Mouse (Mus musculus) hindbrain, embryonic 10.5 days (tissue): Measurements from ENCODE around the gene Tsc22d4. TPM values are rescaled to one million over a fixed set of nuclear protein-coding genes. Genes with fewer than 3 reads are reported as not detected.

Source experiments
- DNase-seq: peaks from one replicate; pipeline ENCODE4 v3.0.0-alpha.2; 2017; ENCODE audit warnings: low spot score
- H3K27ac ChIP-seq: fragments of 300-500 bp; sonication (generic); 2 replicates; pipeline ENCODE4 v1.5.1; 2016; ENCODE audit warnings: mild to moderate bottlenecking, moderate library complexity
- H3K27me3 ChIP-seq: fragments of 300-500 bp; sonication (generic); 2 replicates; pipeline ENCODE4 v1.6.1; 2016; ENCODE audit warnings: mild to moderate bottlenecking; ENCODE audit not compliant: poor library complexity, insufficient read depth, severe bottlenecking
- H3K36me3 ChIP-seq: fragments of 300-500 bp; sonication (generic); 2 replicates; pipeline ENCODE4 v1.6.1; 2016; ENCODE audit warnings: mild to moderate bottlenecking, moderate library complexity
- H3K4me1 ChIP-seq: fragments of 300-500 bp; sonication (generic); replicated peaks from 2 replicates; pipeline ENCODE4 v1.6.1; 2016; ENCODE audit warnings: mild to moderate bottlenecking
- H3K4me3 ChIP-seq: fragments of 300-500 bp; sonication (generic); 2 replicates; pipeline ENCODE4 v1.5.1; 2016; ENCODE audit warnings: mild to moderate bottlenecking, moderate library complexity
- H3K9me3 ChIP-seq: fragments of 300-500 bp; sonication (generic); 2 replicates; pipeline ENCODE4 v1.6.1; 2016; ENCODE audit warnings: mild to moderate bottlenecking, moderate library complexity
- WGBS: fragments of 180-500 bp; shearing (Covaris S2); methylation state at CpG from one replicate; pipeline ENCODE4 v1.1.7; 2016; 5-methylcytosine and 5-hydroxymethylcytosine counted together
- polyA plus RNA-seq: library from polyadenylated mRNA; unstranded; fragments of >200 nt; fragmentation: Nextera tagmentation; extraction: Ambion mirVana; gene quantifications from 2 replicates; pipeline ENCODE4 v1.2.1, GENCODE M21; 2016

Gene Tsc22d4
- polyA plus RNA-seq, 1 experiment from 2014 or later: 86.0 TPM

GRCm38 (mm10) chr5:137778635-137779034, 33.1 kb downstream of the Tsc22d4 start, which contains the start of gene Ppp1r35:
Gene Ppp1r35, plus strand, starts transcription at chr5:137778849.
- WGBS: under 1% methylated on average over 31 of the region's 31 CpGs

GRCm38 (mm10) chr5:137779053-137779933, 33.8 kb downstream of the Tsc22d4 start:
- under 1% methylated on average over 83 of the region's 83 CpGs for WGBS

More at GRCm38 (mm10) chr5:137778635-137779034, 33.1 kb downstream of the Tsc22d4 start, which contains the start of gene Ppp1r35:
- DNase-seq: peak; percentile 97
- no peaks in the 10 kb centered on the region for H3K27me3 ChIP-seq
- no peaks in the 10 kb centered on the region for H3K9me3 ChIP-seq
- H3K4me1 ChIP-seq: peaks cover 43% of the 10 kb centered on the region
- peak within 1 kb of the TSS; percentile 95 for H3K27ac ChIP-seq
- peaks cover 41% of the 10 kb centered on the region for H3K36me3 ChIP-seq
- H3K4me3 ChIP-seq: peak within 1 kb of the TSS; percentile 78

GRCm38 (mm10) chr5:137781661-137782060, 36.1 kb downstream of the Tsc22d4 start:
- Histone ChIP-seq H3K27ac (no peak overlapping the region), H3K4me3 (peak overlapping the region; percentile 95; the same call in 1 of the 2 replicates), H3K4me1 (peaks cover 63% of the 10 kb centered on the region), H3K36me3 (peaks cover 56% of the 10 kb centered on the region), H3K9me3 (no peaks in the 10 kb centered on the region), H3K27me3 (no peaks in the 10 kb centered on the region)
- DNase-seq: no peak
- WGBS: 94% methylated on average over 7 of the region's 7 CpGs

More at GRCm38 (mm10) chr5:137779053-137779933, 33.8 kb downstream of the Tsc22d4 start:
- Histone ChIP-seq H3K27me3 (no peaks in the 10 kb centered on the region), H3K36me3 (peaks cover 47% of the 10 kb centered on the region), H3K27ac (peak overlapping the region; percentile 95), H3K4me1 (peaks cover 50% of the 10 kb centered on the region), H3K9me3 (no peaks in the 10 kb centered on the region), H3K4me3 (peak overlapping the region; percentile 78)
- peak; percentile 52 for DNase-seq

- H3K4me1 ChIP-seq: peaks cover 66% of the 10 kb centered on the region
- DNase-seq: no peak
- H3K27ac ChIP-seq: no peak overlapping the region
- peak overlapping the region; percentile 95 for H3K4me3 ChIP-seq
- H3K9me3 ChIP-seq: no peaks in the 10 kb centered on the region
- peaks cover 2% of the 10 kb centered on the region; the same call in 1 of the 2 replicates for H3K27me3 ChIP-seq
- 88% methylated on average over 13 of the region's 13 CpGs for WGBS
- peaks cover 56% of the 10 kb centered on the region for H3K36me3 ChIP-seq
Measured at GRCm38 (mm10) chr5:137782776-137783522, 37.4 kb downstream of the Tsc22d4 start.

- Histone ChIP-seq H3K4me3 (peak overlapping the region; percentile 95), H3K9me3 (0 out of 2 replicates have a peak, but pooled peaks cover 2% of the 10 kb centered on the region), H3K27me3 (peaks cover 12% of the 10 kb centered on the region), H3K36me3 (peaks cover 56% of the 10 kb centered on the region), H3K4me1 (peaks cover 65% of the 10 kb centered on the region), H3K27ac (peak overlapping the region; percentile 17; the same call in 1 of the 2 replicates)
- no peak for DNase-seq
- WGBS: 76% methylated on average over 9 of the region's 9 CpGs
Measured at GRCm38 (mm10) chr5:137783901-137784540, 38.5 kb downstream of the Tsc22d4 start.

GRCm38 (mm10) chr5:137784546-137784945, 39.0 kb downstream of the Tsc22d4 start:
- Histone ChIP-seq H3K4me3 (peak overlapping the region; percentile 95), H3K27ac (peak overlapping the region; percentile 99), H3K36me3 (peaks cover 56% of the 10 kb centered on the region), H3K9me3 (0 out of 2 replicates have a peak, but pooled peaks cover 2% of the 10 kb centered on the region), H3K27me3 (peaks cover 18% of the 10 kb centered on the region), H3K4me1 (peaks cover 62% of the 10 kb centered on the region)
- WGBS: 85% methylated on average over 14 of the region's 14 CpGs
- no peak for DNase-seq

- Histone ChIP-seq H3K27ac (peak overlapping the region; percentile 99), H3K4me1 (peaks cover 53% of the 10 kb centered on the region), H3K27me3 (peaks cover 18% of the 10 kb centered on the region), H3K9me3 (0 out of 2 replicates have a peak, but pooled peaks cover 2% of the 10 kb centered on the region), H3K36me3 (peaks cover 48% of the 10 kb centered on the region), H3K4me3 (peak overlapping the region; percentile 95)
- peak; percentile 40 for DNase-seq
- WGBS: 3% methylated on average over 61 of the region's 62 CpGs
Measured at GRCm38 (mm10) chr5:137785164-137786031, 39.9 kb downstream of the Tsc22d4 start.

- H3K36me3 ChIP-seq: peaks cover 39% of the 10 kb centered on the region
- peaks cover 18% of the 10 kb centered on the region for H3K27me3 ChIP-seq
- WGBS: under 1% methylated on average over 79 of the region's 79 CpGs
Measured at GRCm38 (mm10) chr5:137786109-137786942, 40.8 kb downstream of the Tsc22d4 start.

GRCm38 (mm10) chr5:137787151-137787928, 41.8 kb downstream of the Tsc22d4 start, which contains the start of the genes Mepce and Zcwpw1:
Gene Mepce, minus strand, starts transcription at chr5:137787655.
Gene Zcwpw1, plus strand, starts transcription at chr5:137787798.
- H3K4me1 ChIP-seq: peaks cover 39% of the 10 kb centered on the region
- H3K4me3 ChIP-seq: peak within 1 kb of the TSS; percentile 95
- 0 out of 2 replicates have a peak, but pooled peaks cover 2% of the 10 kb centered on the region for H3K9me3 ChIP-seq
- H3K36me3 ChIP-seq: peaks cover 29% of the 10 kb centered on the region
- peak within 1 kb of the TSS; percentile 99 for H3K27ac ChIP-seq
- DNase-seq: peak; percentile 94
- under 1% methylated on average over 48 of the region's 48 CpGs for WGBS
- peaks cover 18% of the 10 kb centered on the region for H3K27me3 ChIP-seq

More at GRCm38 (mm10) chr5:137786109-137786942, 40.8 kb downstream of the Tsc22d4 start:
- peak; percentile 100 for DNase-seq
- peak overlapping the region; percentile 95 for H3K4me3 ChIP-seq
- 0 out of 2 replicates have a peak, but pooled peaks cover 2% of the 10 kb centered on the region for H3K9me3 ChIP-seq
- H3K4me1 ChIP-seq: peaks cover 49% of the 10 kb centered on the region
- peak overlapping the region; percentile 99 for H3K27ac ChIP-seq

- peaks cover 18% of the 10 kb centered on the region for H3K27me3 ChIP-seq
- H3K9me3 ChIP-seq: 0 out of 2 replicates have a peak, but pooled peaks cover 2% of the 10 kb centered on the region
- 69% methylated on average over 24 of the region's 24 CpGs for WGBS
- peak overlapping the region; percentile 95 for H3K4me3 ChIP-seq
- DNase-seq: no peak
- H3K27ac ChIP-seq: 0 out of 2 replicates have a peak overlapping the region, but pooled peaks have one; percentile 99
- H3K4me1 ChIP-seq: peaks cover 31% of the 10 kb centered on the region
- H3K36me3 ChIP-seq: peaks cover 20% of the 10 kb centered on the region
Measured at GRCm38 (mm10) chr5:137788171-137788570, 42.6 kb downstream of the Tsc22d4 start.
